Mouse (Mus musculus) midbrain, embryonic 14.5 days (tissue): ENCODE results near the gene Slc25a25. TPM values are rescaled to one million over a fixed set of nuclear protein-coding genes. Genes with fewer than 3 reads are reported as not detected.

Source experiments
- ATAC-seq: fragments of 200-750 bp; cut with Nextera tagmentation; 2 replicates; pipeline ENCODE4 v1.8.0; 2017; ENCODE audit warnings: moderate number of reproducible peaks, moderate library complexity; ENCODE audit not compliant: low FRiP score, low TSS enrichment
- DNase-seq: peaks from one replicate; pipeline ENCODE4 v3.0.0-alpha.2; 2015
- H3K27ac ChIP-seq: fragments of 300-500 bp; sonication (generic); replicated peaks from 2 replicates; pipeline ENCODE4 v1.5.1; 2014; ENCODE audit warnings: mild to moderate bottlenecking, low read depth, low read length, moderate library complexity
- H3K27me3 ChIP-seq: fragments of 300-500 bp; sonication (generic); 2 replicates; pipeline ENCODE4 v1.6.1; 2014; ENCODE audit warnings: low read length, control low read depth, mixed read lengths; ENCODE audit not compliant: control insufficient read depth, insufficient read depth
- H3K36me3 ChIP-seq: fragments of 300-500 bp; sonication (generic); 2 replicates; pipeline ENCODE4 v1.6.1; 2014; ENCODE audit warnings: low read length, control low read depth; ENCODE audit not compliant: control insufficient read depth, insufficient read depth
- H3K4me1 ChIP-seq: fragments of 300-500 bp; sonication (generic); 2 replicates; pipeline ENCODE4 v1.6.1; 2014; ENCODE audit warnings: mild to moderate bottlenecking, antibody characterized with exemption, low read length, control low read depth; ENCODE audit not compliant: control insufficient read depth, insufficient read depth
- H3K4me2 ChIP-seq: fragments of 300-500 bp; sonication (generic); 2 replicates; pipeline ENCODE4 v1.6.1; 2014; ENCODE audit warnings: mild to moderate bottlenecking, low read length, moderate library complexity
- H3K4me3 ChIP-seq: fragments of 300-500 bp; sonication (generic); replicated peaks from 2 replicates; pipeline ENCODE4 v1.5.1; 2014; ENCODE audit warnings: low read depth, low read length
- H3K9ac ChIP-seq: fragments of 300-500 bp; sonication (generic); replicated peaks from 2 replicates; pipeline ENCODE4 v1.6.1; 2014; ENCODE audit warnings: mild to moderate bottlenecking, low read length, moderate library complexity
- H3K9me3 ChIP-seq: fragments of 300-500 bp; sonication (generic); 2 replicates; pipeline ENCODE4 v1.6.1; 2016; ENCODE audit warnings: low read length, control low read depth, mixed read lengths; ENCODE audit not compliant: control insufficient read depth
- WGBS: fragments of 180-500 bp; shearing (Covaris S2); extraction: QIAGEN DNeasy Blood & Tissue Kit; methylation state at CpG from one replicate; pipeline ENCODE4 v1.1.7; 2014; 5-methylcytosine and 5-hydroxymethylcytosine counted together
- polyA plus RNA-seq: library from polyadenylated mRNA; unstranded; fragments of >200 nt; fragmentation: Nextera tagmentation; extraction: Ambion mirVana; gene quantifications from 2 replicates; pipeline ENCODE4 v1.2.1, GENCODE M21; 2014

Slc25a25 gene
- polyA plus RNA-seq, 1 experiment from 2014 or later, result 41.5 TPM

GRCm38 (mm10) chr2:32419359-32419758, 31.9 kb downstream of the Slc25a25 start:
- WGBS, result 95% methylated on average over 3 of the region's 3 CpGs
- no peak overlapping the region for H3K4me2 ChIP-seq

GRCm38 (mm10) chr2:32418430-32419151, 32.7 kb downstream of the Slc25a25 start:
- H3K4me1 ChIP-seq, result peaks cover 8% of the 10 kb centered on the region
- H3K4me3 ChIP-seq, result no peak overlapping the region
- H3K4me2 ChIP-seq, result no peak overlapping the region
- H3K36me3 ChIP-seq, result peaks cover 80% of the 10 kb centered on the region
- no peak overlapping the region for H3K9ac ChIP-seq
- no peaks in the 10 kb centered on the region for H3K27me3 ChIP-seq
- no peaks in the 10 kb centered on the region for H3K9me3 ChIP-seq
- no peak for ATAC-seq
- H3K27ac ChIP-seq, result no peak overlapping the region
- DNase-seq, result no peak
- WGBS, result 92% methylated on average over 12 of the region's 12 CpGs

More at GRCm38 (mm10) chr2:32419359-32419758, 31.9 kb downstream of the Slc25a25 start:
- Histone ChIP-seq H3K4me3 (no peak overlapping the region), H3K27ac (no peak overlapping the region), H3K9me3 (no peaks in the 10 kb centered on the region), H3K4me1 (peaks cover 16% of the 10 kb centered on the region), H3K27me3 (no peaks in the 10 kb centered on the region), H3K9ac (no peak overlapping the region), H3K36me3 (peaks cover 72% of the 10 kb centered on the region)
- ATAC-seq (no peak), DNase-seq (no peak)

- Histone ChIP-seq H3K4me1 (no peaks in the 10 kb centered on the region), H3K9ac (no peak overlapping the region), H3K27me3 (no peaks in the 10 kb centered on the region), H3K27ac (no peak overlapping the region), H3K36me3 (peaks cover 80% of the 10 kb centered on the region), H3K9me3 (no peaks in the 10 kb centered on the region), H3K4me2 (no peak overlapping the region), H3K4me3 (no peak overlapping the region)
- DNase-seq, result no peak
- no peak for ATAC-seq
- WGBS, result 94% methylated on average over 8 of the region's 8 CpGs
These were observed 33.8 kb downstream of the Slc25a25 start for GRCm38 (mm10) chr2:32417486-32417885.

- Histone ChIP-seq H3K4me2 (no peak overlapping the region), H3K9me3 (no peaks in the 10 kb centered on the region), H3K9ac (no peak overlapping the region), H3K4me1 (no peaks in the 10 kb centered on the region), H3K27me3 (no peaks in the 10 kb centered on the region), H3K36me3 (peaks cover 79% of the 10 kb centered on the region), H3K27ac (no peak overlapping the region), H3K4me3 (no peak overlapping the region)
- 88% methylated on average over 2 of the region's 2 CpGs for WGBS
- no peak for DNase-seq
- ATAC-seq, result no peak
These were observed 34.7 kb downstream of the Slc25a25 start for GRCm38 (mm10) chr2:32416556-32416955.

GRCm38 (mm10) chr2:32415801-32416200, 35.4 kb downstream of the Slc25a25 start:
- DNase-seq (no peak), ATAC-seq (no peak)
- Histone ChIP-seq H3K27ac (no peak overlapping the region), H3K4me1 (no peaks in the 10 kb centered on the region), H3K4me2 (no peak overlapping the region), H3K9ac (no peak overlapping the region), H3K4me3 (no peak overlapping the region), H3K36me3 (peaks cover 72% of the 10 kb centered on the region), H3K9me3 (no peaks in the 10 kb centered on the region), H3K27me3 (no peaks in the 10 kb centered on the region)
- WGBS, result 94% methylated on average over 12 of the region's 12 CpGs

GRCm38 (mm10) chr2:32413936-32414335, 37.3 kb downstream of the Slc25a25 start:
- 66% methylated on average over 5 of the region's 5 CpGs for WGBS
- H3K27me3 ChIP-seq, result no peaks in the 10 kb centered on the region
- H3K36me3 ChIP-seq, result peaks cover 54% of the 10 kb centered on the region
- ATAC-seq, result no peak
- no peak overlapping the region for H3K27ac ChIP-seq
- no peak overlapping the region for H3K9ac ChIP-seq
- no peaks in the 10 kb centered on the region for H3K9me3 ChIP-seq
- H3K4me3 ChIP-seq, result no peak overlapping the region
- H3K4me1 ChIP-seq, result no peaks in the 10 kb centered on the region
- no peak for DNase-seq
- H3K4me2 ChIP-seq, result no peak overlapping the region

- no peak for DNase-seq
- Histone ChIP-seq H3K9me3 (no peaks in the 10 kb centered on the region), H3K4me3 (no peak overlapping the region), H3K4me2 (no peak overlapping the region), H3K4me1 (no peaks in the 10 kb centered on the region), H3K27me3 (no peaks in the 10 kb centered on the region), H3K27ac (no peak overlapping the region), H3K9ac (no peak overlapping the region), H3K36me3 (peaks cover 44% of the 10 kb centered on the region)
- 95% methylated on average over 6 of the region's 6 CpGs for WGBS
- ATAC-seq, result no peak
These were observed 38.3 kb downstream of the Slc25a25 start for GRCm38 (mm10) chr2:32412742-32413531.

- H3K9me3 ChIP-seq, result no peaks in the 10 kb centered on the region
- H3K9ac ChIP-seq, result no peak overlapping the region
- H3K4me1 ChIP-seq, result no peaks in the 10 kb centered on the region
- H3K27ac ChIP-seq, result no peak overlapping the region
- H3K36me3 ChIP-seq, result peaks cover 28% of the 10 kb centered on the region
- 87% methylated on average over 7 of the region's 7 CpGs for WGBS
- DNase-seq, result no peak
- H3K4me3 ChIP-seq, result no peak overlapping the region
- no peak for ATAC-seq
- H3K27me3 ChIP-seq, result no peaks in the 10 kb centered on the region
- H3K4me2 ChIP-seq, result no peak overlapping the region
These were observed 39.8 kb downstream of the Slc25a25 start for GRCm38 (mm10) chr2:32411407-32411806.
